Mouse (Mus musculus) MEL (cell line): Measurements from ENCODE around the gene Metrn. TPM values are rescaled to one million over a fixed set of nuclear protein-coding genes. Genes with fewer than 3 reads are reported as not detected.

Source experiments
- DNase-seq: peaks from one replicate; pipeline ENCODE4 v3.0.0; 2011; ENCODE audit warnings: low read depth, low spot score
- H3K27ac ChIP-seq: 2 replicates; pipeline ENCODE4 v1.5.1; 2012; ENCODE audit warnings: low read depth, mild to moderate bottlenecking, control low read depth, low read length, moderate library complexity; ENCODE audit not compliant: control insufficient read depth
- H3K27me3 ChIP-seq, 2 experiments: fragments of 150-350 bp in 1 of 2; sonication (generic) in 1 of 2; 2 replicates each; pipeline ENCODE4 v1.6.1; 2012; ENCODE audit warnings: low read length in 2 of 2, mild to moderate bottlenecking in 2 of 2, improper control_type of control experiment in 1 of 2, moderate library complexity in 1 of 2; ENCODE audit not compliant: insufficient read depth in 2 of 2, control insufficient read depth in 1 of 2
- H3K36me3 ChIP-seq, 2 experiments: 2 replicates each; pipeline ENCODE4 v1.6.1; 2012 to 2014; ENCODE audit warnings: low read length in 2 of 2, improper control_type of control experiment in 1 of 2, inconsistent platforms in 1 of 2, mild to moderate bottlenecking in 1 of 2; ENCODE audit not compliant: insufficient read depth in 2 of 2, control insufficient read depth in 1 of 2
- H3K4me1 ChIP-seq, 2 experiments: fragments of 150-350 bp in 1 of 2; sonication (generic) in 1 of 2; 2 replicates each; pipeline ENCODE4 v1.6.1; 2012; ENCODE audit warnings: low read length in 2 of 2, improper control_type of control experiment in 1 of 2, mild to moderate bottlenecking in 1 of 2; ENCODE audit not compliant: insufficient read depth in 2 of 2, control insufficient read depth in 1 of 2
- H3K4me3 ChIP-seq, 2 experiments: fragments of 150-350 bp in 1 of 2; sonication (generic) in 1 of 2; 2 replicates each; pipeline ENCODE4 v1.5.1; 2012; ENCODE audit warnings: low read depth in 2 of 2, low read length in 2 of 2, mild to moderate bottlenecking in 2 of 2, moderate library complexity in 2 of 2, control low read depth in 1 of 2, improper control_type of control experiment in 1 of 2; ENCODE audit not compliant: control insufficient read depth in 1 of 2, insufficient read depth in 1 of 2
- H3K79me2 ChIP-seq: 2 replicates; pipeline ENCODE4 v1.6.1; 2012; ENCODE audit warnings: mild to moderate bottlenecking, low read length, moderate library complexity; ENCODE audit not compliant: control insufficient read depth, poor library complexity, insufficient read depth
- H3K9ac ChIP-seq: 2 replicates; pipeline ENCODE4 v1.6.1; 2012; ENCODE audit warnings: low read depth, mild to moderate bottlenecking, control low read depth, low read length, moderate library complexity; ENCODE audit not compliant: control insufficient read depth, poor library complexity, severe bottlenecking
- H3K9me3 ChIP-seq: fragments of 150-350 bp; sonication (generic); replicated peaks from 2 replicates; pipeline ENCODE4 v1.6.1; 2012; ENCODE audit warnings: mild to moderate bottlenecking, low read length, improper control_type of control experiment, moderate library complexity; ENCODE audit not compliant: insufficient read depth
- BHLHE40 ChIP-seq: IDR thresholded peaks from 2 replicates; pipeline ENCODE4 v1.6.1; 2012; ENCODE audit warnings: low read depth, mild to moderate bottlenecking, inconsistent platforms, low read length, improper control_type of control experiment, borderline replicate concordance
- CTCF ChIP-seq, 3 experiments: IDR thresholded peaks in 2 of 3; conservative IDR thresholded peaks in 1 of 3; 2 replicates each; pipeline ENCODE4 v1.5.1; 2011 to 2012; ENCODE audit warnings: low read length in 3 of 3, low read depth in 2 of 3, mild to moderate bottlenecking in 2 of 3, improper control_type of control experiment in 1 of 3, inconsistent platforms in 1 of 3, mixed read lengths in 1 of 3, moderate library complexity in 1 of 3; ENCODE audit not compliant: control insufficient read depth in 1 of 3, insufficient read depth in 1 of 3, poor library complexity in 1 of 3, severe bottlenecking in 1 of 3
- ELF1 ChIP-seq: IDR thresholded peaks from 2 replicates; pipeline ENCODE4 v1.6.1; 2014; ENCODE audit warnings: low read depth, mild to moderate bottlenecking, inconsistent platforms, low read length, improper control_type of control experiment, moderate library complexity
- EP300 ChIP-seq, 2 experiments: IDR thresholded peaks; 2 replicates each; pipeline ENCODE4 v1.6.1; 2011; ENCODE audit warnings: improper control_type of control experiment in 2 of 2, low read length in 2 of 2, low read depth in 1 of 2, mild to moderate bottlenecking in 1 of 2
- ETS1 ChIP-seq: IDR thresholded peaks from 2 replicates; pipeline ENCODE4 v1.6.1; 2012; ENCODE audit warnings: low read depth, mild to moderate bottlenecking, inconsistent platforms, low read length, improper control_type of control experiment, moderate library complexity
- GABPA ChIP-seq: IDR thresholded peaks from 2 replicates; pipeline ENCODE4 v1.6.1; 2012; ENCODE audit warnings: low read depth, mild to moderate bottlenecking, inconsistent platforms, low read length, improper control_type of control experiment, moderate library complexity
- GATA1 ChIP-seq: IDR thresholded peaks from 2 replicates; pipeline ENCODE4 v1.6.1; 2011; ENCODE audit warnings: low read depth, low read length, improper control_type of control experiment
- HCFC1 ChIP-seq: IDR thresholded peaks from 2 replicates; pipeline ENCODE4 v1.6.1; 2012; ENCODE audit warnings: low read depth, mild to moderate bottlenecking, inconsistent platforms, low read length, improper control_type of control experiment, moderate library complexity
- JUND ChIP-seq: IDR thresholded peaks from 2 replicates; pipeline ENCODE4 v1.6.1; 2011; ENCODE audit warnings: low read depth, mild to moderate bottlenecking, improper control_type of control experiment, low read length
- KAT2A ChIP-seq: conservative IDR thresholded peaks from 2 replicates; pipeline ENCODE4 v1.6.1; 2012; ENCODE audit warnings: low read depth, low read length, improper control_type of control experiment, inconsistent platforms
- MAFK ChIP-seq: IDR thresholded peaks from 2 replicates; pipeline ENCODE4 v1.6.1; 2011; ENCODE audit warnings: low read depth, mild to moderate bottlenecking, low read length, improper control_type of control experiment, borderline replicate concordance
- MAZ ChIP-seq: IDR thresholded peaks from 2 replicates; pipeline ENCODE4 v1.6.1; 2012; ENCODE audit warnings: low read depth, mild to moderate bottlenecking, inconsistent platforms, low read length, improper control_type of control experiment
- MEF2A ChIP-seq: IDR thresholded peaks from 2 replicates; pipeline ENCODE4 v1.6.1; 2014; ENCODE audit warnings: low read depth, mild to moderate bottlenecking, inconsistent platforms, low read length, improper control_type of control experiment; ENCODE audit not compliant: poor library complexity, insufficient replicate concordance, severe bottlenecking; ENCODE audit errors: extremely low read depth
- MXI1 ChIP-seq: IDR thresholded peaks from 2 replicates; pipeline ENCODE4 v1.6.1; 2011; ENCODE audit warnings: mild to moderate bottlenecking, low read depth, low read length, improper control_type of control experiment
- MYB ChIP-seq: IDR thresholded peaks from 2 replicates; pipeline ENCODE4 v1.6.1; 2011; ENCODE audit warnings: mild to moderate bottlenecking, low read depth, low read length, improper control_type of control experiment
- MYC ChIP-seq: IDR thresholded peaks from 2 replicates; pipeline ENCODE4 v1.6.1; 2011; ENCODE audit warnings: low read depth, mild to moderate bottlenecking, low read length, improper control_type of control experiment, moderate library complexity
- NELFE ChIP-seq: IDR thresholded peaks from 2 replicates; pipeline ENCODE4 v1.6.1; 2011; ENCODE audit warnings: low read depth, low read length, improper control_type of control experiment
- NRF1 ChIP-seq: IDR thresholded peaks from 2 replicates; pipeline ENCODE4 v1.6.1; 2014; ENCODE audit warnings: low read depth, mild to moderate bottlenecking, inconsistent platforms, low read length, improper control_type of control experiment, moderate library complexity; ENCODE audit not compliant: poor library complexity, insufficient read depth, severe bottlenecking
- POLR2A ChIP-seq, 2 experiments: IDR thresholded peaks; 2 replicates each; pipeline ENCODE4 v1.6.1; 2011 to 2012; ENCODE audit warnings: low read length in 2 of 2, mild to moderate bottlenecking in 2 of 2, control low read depth in 1 of 2, improper control_type of control experiment in 1 of 2, low read depth in 1 of 2, moderate library complexity in 1 of 2; ENCODE audit not compliant: control insufficient read depth in 1 of 2, insufficient read depth in 1 of 2, poor library complexity in 1 of 2
- POLR2AphosphoS2 ChIP-seq: IDR thresholded peaks from 2 replicates; pipeline ENCODE4 v1.6.1; 2011; ENCODE audit warnings: low read length, improper control_type of control experiment
- POLR2AphosphoS5 ChIP-seq: IDR thresholded peaks from 2 replicates; pipeline ENCODE4 v1.6.1; 2012; ENCODE audit warnings: low read depth, borderline replicate concordance, mild to moderate bottlenecking, inconsistent platforms, low read length, moderate library complexity, mixed read lengths
- RAD21 ChIP-seq: IDR thresholded peaks from 2 replicates; pipeline ENCODE4 v1.6.1; 2011; ENCODE audit warnings: mild to moderate bottlenecking, low read depth, low read length, improper control_type of control experiment
- RCOR1 ChIP-seq: IDR thresholded peaks from 2 replicates; pipeline ENCODE4 v1.6.1; 2012; ENCODE audit warnings: low read depth, mild to moderate bottlenecking, inconsistent platforms, low read length, improper control_type of control experiment
- SIN3A ChIP-seq: IDR thresholded peaks from 2 replicates; pipeline ENCODE4 v1.6.1; 2012; ENCODE audit warnings: low read length, improper control_type of control experiment, inconsistent platforms
- SMC3 ChIP-seq: IDR thresholded peaks from 2 replicates; pipeline ENCODE4 v1.6.1; 2011; ENCODE audit warnings: low read depth, low read length, improper control_type of control experiment
- TBP ChIP-seq: IDR thresholded peaks from 2 replicates; pipeline ENCODE4 v1.8.0; 2011; ENCODE audit warnings: low read depth, low read length, improper control_type of control experiment
- TCF12 ChIP-seq: IDR thresholded peaks from 2 replicates; pipeline ENCODE4 v1.6.1; 2014; ENCODE audit warnings: low read depth, mild to moderate bottlenecking, inconsistent platforms, low read length, improper control_type of control experiment, moderate library complexity
- UBTF ChIP-seq: IDR thresholded peaks from 2 replicates; pipeline ENCODE4 v1.6.1; 2012; ENCODE audit warnings: low read depth, mild to moderate bottlenecking, inconsistent platforms, low read length, improper control_type of control experiment, moderate library complexity, borderline replicate concordance; ENCODE audit not compliant: insufficient read depth
- USF1 ChIP-seq: IDR thresholded peaks from 2 replicates; pipeline ENCODE4 v1.6.1; 2014; ENCODE audit warnings: low read depth, mild to moderate bottlenecking, inconsistent platforms, low read length, improper control_type of control experiment, moderate library complexity
- ZC3H11A ChIP-seq: IDR thresholded peaks from 2 replicates; pipeline ENCODE4 v1.6.1; 2012; ENCODE audit warnings: low read depth, mild to moderate bottlenecking, inconsistent platforms, low read length, improper control_type of control experiment
- ZMIZ1 ChIP-seq: IDR thresholded peaks from 2 replicates; pipeline ENCODE4 v1.6.1; 2012; ENCODE audit warnings: low read depth, mild to moderate bottlenecking, inconsistent platforms, low read length, improper control_type of control experiment, moderate library complexity
- polyA plus RNA-seq, 2 experiments: library from polyadenylated mRNA; stranded (reverse) in 1 of 2; unstranded in 1 of 2; fragments of >175 nt in 1 of 2; fragments of >200 nt in 1 of 2; gene quantifications; 2 replicates each; pipeline versions ENCODE4 v1.2.1 to v1.2.4; 2012; ENCODE audit warnings: low replicate concordance in 2 of 2, low read depth in 1 of 2; ENCODE audit not compliant: insufficient read length in 2 of 2, insufficient read depth in 1 of 2, missing spikeins in 1 of 2
- total RNA-seq: library from RNA; depleted of rRNA; stranded (reverse); fragments of 300-350 nt; gene quantifications from 2 replicates; pipeline ENCODE4 v1.2.3, GENCODE M21; 2012; rRNA removed

Gene Metrn
- total RNA-seq (95.7 and 104 TPM in 2 replicates), polyA plus RNA-seq (100 to 1,000 TPM in 1 of 2 experiments, not detected in 1; 116 TPM)

- H3K79me2 ChIP-seq, result peaks cover 17% of the 10 kb centered on the region
- H3K27ac ChIP-seq, result peak within 1 kb of the TSS; percentile 64
- H3K9ac ChIP-seq, result peak within 1 kb of the TSS; percentile 73
- peak; percentile 96 for DNase-seq
- peaks cover 0 to 4% of the 10 kb centered on the region in 2 experiments; a peak in 1 of 4 replicates for H3K36me3 ChIP-seq
- peak within 1 kb of the TSS; percentile 69 to 95 for H3K4me3 ChIP-seq
- TF ChIP-seq TCF12 (no peak; the same call in 1 of the 2 replicates), POLR2AphosphoS2 (peak; percentile 56; the same call in 1 of the 2 replicates), ELF1 (no peak), RAD21 (no peak), MEF2A (no peak), ZMIZ1 (peak; percentile 71; the same call in 1 of the 2 replicates), SIN3A (peak; percentile 12; the same call in 1 of the 2 replicates), CTCF (IDR thresholded peaks at IDR 0.05 in 2 of 3, conservative IDR thresholded peaks at IDR 0.05 in 1 of 3; ENCODE audit: control insufficient read depth in 1 of 3, insufficient read depth in 1 of 3, low read depth in 2 of 3, low read length in 3 of 3, poor library complexity in 1 of 3, severe bottlenecking in 1 of 3) (no peak), MXI1 (peak; percentile 17; the same call in 1 of the 2 replicates), UBTF (no peak), TBP (peak; percentile 64; the same call in 1 of the 2 replicates), ETS1 (no peak), ZC3H11A (no peak), MYB (no peak), HCFC1 (peak; percentile 39; the same call in 1 of the 2 replicates), EP300 (IDR thresholded peaks at IDR 0.05; ENCODE audit: low read depth in 1 of 2, low read length in 2 of 2) (no peak), MAFK (no peak), GABPA (no peak), SMC3 (no peak), KAT2A (no peak), NRF1 (no peak), JUND (no peak), POLR2A (IDR thresholded peaks at IDR 0.05; ENCODE audit: control insufficient read depth in 1 of 2, insufficient read depth in 1 of 2, low read depth in 1 of 2, low read length in 2 of 2, poor library complexity in 1 of 2) (peak; percentile 82 to 92), MAZ (no peak), POLR2AphosphoS5 (peak; percentile 56; the same call in 1 of the 2 replicates), RCOR1 (no peak), GATA1 (no peak), USF1 (no peak), MYC (no peak), NELFE (peak; percentile 85), BHLHE40 (no peak)
- no peaks in the 10 kb centered on the region for H3K27me3 ChIP-seq
- H3K4me1 ChIP-seq, result peaks cover 0 to 24% of the 10 kb centered on the region in 2 experiments; a peak in 1 of 4 replicates
- no peaks in the 10 kb centered on the region for H3K9me3 ChIP-seq
Measured at GRCm38 (mm10) chr17:25796951-25797369, at the start of gene Metrn. Gene Metrn, minus strand, starts transcription at chr17:25797136.
